Mouse (Mus musculus) mesoderm, embryonic 11.5 days (tissue): Measurements from ENCODE around the gene Tmem50b.
A peak's percentile ranks its signal among the peaks of the same experiment; 100 is the strongest.

Experiments
- DNase-seq: peaks from one replicate; pipeline ENCODE4 v3.0.0-alpha.2; 2012; ENCODE audit warnings: low read depth, low spot score

Gene Tmem50b

GRCm38 (mm10) chr16:91609501-91610245 is 12.1 kb upstream of the Tmem50b start:
- no peak for DNase-seq

GRCm38 (mm10) chr16:91606958-91607357 is 9.4 kb upstream of the Tmem50b start:
- no peak for DNase-seq

GRCm38 (mm10) chr16:91605156-91605555 is 7.6 kb upstream of the Tmem50b start:
- no peak for DNase-seq

GRCm38 (mm10) chr16:91601693-91602092 is 4.1 kb upstream of the Tmem50b start:
- DNase-seq, result no peak

GRCm38 (mm10) chr16:91601081-91601480 is 3.5 kb upstream of the Tmem50b start:
- no peak for DNase-seq

GRCm38 (mm10) chr16:91599242-91599641 is 1.6 kb upstream of the Tmem50b start:
- no peak for DNase-seq

- peak; percentile 34 for DNase-seq
Observed at GRCm38 (mm10) chr16:91596779-91597671, 575 bp downstream of the Tmem50b start.

GRCm38 (mm10) chr16:91596397-91596778 is 1.2 kb downstream of the Tmem50b start:
- DNase-seq, result no peak

- DNase-seq, result no peak
Observed at GRCm38 (mm10) chr16:91595076-91595475, 2.5 kb downstream of the Tmem50b start.

GRCm38 (mm10) chr16:91593262-91593661 is 4.3 kb downstream of the Tmem50b start:
- no peak for DNase-seq

GRCm38 (mm10) chr16:91592162-91592561 is 5.4 kb downstream of the Tmem50b start:
- DNase-seq, result no peak

GRCm38 (mm10) chr16:91588703-91589102 is 8.9 kb downstream of the Tmem50b start:
- no peak for DNase-seq

- no peak for DNase-seq
Observed at GRCm38 (mm10) chr16:91587730-91588453, 9.7 kb downstream of the Tmem50b start.

- DNase-seq, result no peak
Observed at GRCm38 (mm10) chr16:91586244-91586643, 11.4 kb downstream of the Tmem50b start.

- no peak for DNase-seq
Observed at GRCm38 (mm10) chr16:91585617-91586016, 12.0 kb downstream of the Tmem50b start.

GRCm38 (mm10) chr16:91582307-91582706 is 15.3 kb downstream of the Tmem50b start:
- peak; percentile 47 for DNase-seq

- no peak for DNase-seq
Observed at GRCm38 (mm10) chr16:91578980-91579720, 18.4 kb downstream of the Tmem50b start.

- no peak for DNase-seq
Observed at GRCm38 (mm10) chr16:91575151-91575550, 22.4 kb downstream of the Tmem50b start.

GRCm38 (mm10) chr16:91571105-91571504 is 26.5 kb downstream of the Tmem50b start:
- DNase-seq, result no peak

GRCm38 (mm10) chr16:91568960-91569359 is 28.6 kb downstream of the Tmem50b start:
- DNase-seq, result no peak

GRCm38 (mm10) chr16:91566002-91566401 is 31.6 kb downstream of the Tmem50b start:
- no peak for DNase-seq
